Mouse (Mus musculus) embryo, embryonic 10.5 days (tissue): ENCODE data around the gene M1ap.
A peak's percentile ranks its signal among the peaks of the same experiment; 100 is the strongest.

Experiments
- DNase-seq: peaks from one replicate; pipeline ENCODE4 v3.0.0-alpha.2; 2015; ENCODE audit warnings: low spot score

The M1ap gene

GRCm38 (mm10) chr6:82939167-82939912 is 7.4 kb upstream of the M1ap start, which contains the start of gene Sema4f:
TSS of gene Sema4f (minus strand) at chr6:82939769.
- peak; percentile 85 for DNase-seq

GRCm38 (mm10) chr6:82940765-82941164 is 5.9 kb upstream of the M1ap start:
- DNase-seq = no peak

GRCm38 (mm10) chr6:82945750-82946149 is 952 bp upstream of the M1ap start:
- DNase-seq = peak; percentile 33

GRCm38 (mm10) chr6:82956553-82957251 is 10.0 kb downstream of the M1ap start:
- DNase-seq = peak; percentile 34

DNA sequence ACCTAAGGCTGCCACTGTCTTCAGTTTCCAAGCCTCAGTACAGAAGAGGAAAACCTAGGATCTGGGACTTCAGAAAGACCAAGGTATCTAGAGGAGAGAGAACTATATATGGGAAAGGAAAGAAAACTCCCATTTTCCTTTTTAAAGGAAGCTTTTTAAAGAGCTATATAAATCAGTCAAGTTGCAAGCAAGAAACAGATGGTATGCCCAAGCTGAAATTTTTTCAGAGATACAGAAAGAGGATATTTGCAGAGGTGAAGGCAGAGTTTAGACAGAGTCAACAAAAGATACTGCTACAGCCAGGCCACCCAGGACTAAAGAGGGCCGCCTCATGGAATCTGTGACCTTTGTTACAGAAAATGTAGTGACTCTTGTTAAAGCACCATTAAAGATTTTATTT is 15.0 kb downstream of the M1ap start:
- no peak for DNase-seq

- no peak for DNase-seq
These were observed 22.8 kb downstream of the M1ap start for GRCm38 (mm10) chr6:82969249-82970084.

DNA sequence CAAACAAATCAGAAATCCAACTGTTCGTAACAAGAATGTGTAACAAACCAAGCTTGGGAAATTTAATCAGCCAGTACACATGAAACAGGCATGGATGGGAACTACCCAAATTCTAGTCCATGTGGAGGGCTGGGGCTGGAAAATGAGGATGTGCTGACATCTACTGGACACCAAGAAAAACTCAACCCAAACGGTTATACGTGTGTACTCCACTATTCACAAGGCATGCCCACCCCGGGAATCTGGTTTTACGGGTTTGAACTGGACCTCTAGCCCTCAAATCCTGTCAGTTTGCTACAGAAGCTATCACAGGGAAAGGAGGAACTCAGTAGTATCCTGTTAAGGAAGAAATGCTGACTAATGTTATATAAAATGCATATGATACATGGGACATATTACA is 24.3 kb downstream of the M1ap start:
- DNase-seq = peak; percentile 86

GRCm38 (mm10) chr6:82987411-82987971 is 40.8 kb downstream of the M1ap start:
- DNase-seq = peak; percentile 80

DNA sequence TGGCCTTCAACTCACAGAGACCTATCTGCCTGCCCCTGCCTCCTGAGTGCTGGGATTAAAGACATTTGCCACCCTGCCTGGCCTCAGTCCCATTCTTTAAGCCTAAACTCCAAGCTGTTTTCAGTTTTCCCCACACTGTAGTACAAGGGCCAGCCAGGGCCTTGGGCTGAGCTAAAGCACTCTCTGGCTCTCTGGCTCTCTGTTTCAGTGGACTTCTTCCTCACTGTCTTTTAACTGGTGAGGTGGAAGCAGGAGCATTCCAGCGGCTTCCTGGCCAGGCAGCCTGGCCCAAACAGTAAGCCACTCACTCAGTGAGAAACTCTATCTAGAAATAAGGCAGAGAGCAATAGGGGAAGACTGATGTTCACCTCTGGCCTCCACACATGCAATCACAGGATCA is 47.0 kb downstream of the M1ap start:
- no peak for DNase-seq

DNA sequence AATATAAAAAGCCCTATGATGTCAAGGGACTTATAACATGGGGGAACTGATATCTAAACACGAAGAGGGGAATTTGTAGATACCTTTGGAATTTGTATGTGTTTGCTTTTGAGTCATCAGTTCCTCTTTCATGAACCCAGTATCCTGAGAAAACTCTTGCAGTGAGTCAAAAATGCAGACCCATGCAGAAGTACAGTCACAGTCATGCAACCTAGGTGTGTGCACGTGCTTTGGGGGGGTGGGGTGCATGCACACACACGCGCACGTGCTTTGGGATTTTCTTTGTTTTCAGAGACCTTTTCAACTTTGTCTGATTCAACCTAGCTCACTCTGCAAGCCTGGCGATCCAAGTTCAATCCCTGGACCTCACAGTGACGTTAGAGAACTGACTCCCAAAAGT is 47.7 kb downstream of the M1ap start:
- DNase-seq = no peak

DNA sequence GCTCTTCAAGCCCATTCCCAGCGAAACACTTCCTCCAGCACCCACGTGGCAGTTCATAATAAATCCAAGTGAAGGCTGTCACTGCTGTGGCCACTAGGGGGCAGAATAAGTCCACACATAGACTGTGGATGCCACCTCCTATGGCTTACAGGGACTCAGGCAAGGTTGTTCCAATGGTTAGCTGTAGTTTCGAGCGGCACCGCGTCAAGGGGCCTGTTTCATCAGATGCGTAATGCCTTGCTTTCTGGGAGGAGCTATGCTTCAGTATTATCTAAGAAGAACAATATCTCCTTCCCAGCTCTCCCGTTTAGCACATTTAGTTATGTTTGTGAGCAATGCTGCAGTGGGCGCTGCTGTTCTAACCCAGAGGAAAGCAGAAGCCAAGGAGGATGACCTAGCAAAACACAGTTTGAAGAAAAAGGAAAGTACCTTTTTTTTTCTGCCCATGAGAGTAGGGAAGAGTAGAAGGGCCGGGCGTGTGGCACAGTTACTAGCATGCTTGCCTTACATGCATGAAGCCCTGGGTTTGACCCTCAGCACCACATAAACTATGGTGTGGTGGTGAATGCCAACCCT is 50.1 kb downstream of the M1ap start:
- peak; percentile 99 for DNase-seq

- DNase-seq = peak; percentile 25
These were observed 50.9 kb downstream of the M1ap start for GRCm38 (mm10) chr6:82997511-82998102.

DNA sequence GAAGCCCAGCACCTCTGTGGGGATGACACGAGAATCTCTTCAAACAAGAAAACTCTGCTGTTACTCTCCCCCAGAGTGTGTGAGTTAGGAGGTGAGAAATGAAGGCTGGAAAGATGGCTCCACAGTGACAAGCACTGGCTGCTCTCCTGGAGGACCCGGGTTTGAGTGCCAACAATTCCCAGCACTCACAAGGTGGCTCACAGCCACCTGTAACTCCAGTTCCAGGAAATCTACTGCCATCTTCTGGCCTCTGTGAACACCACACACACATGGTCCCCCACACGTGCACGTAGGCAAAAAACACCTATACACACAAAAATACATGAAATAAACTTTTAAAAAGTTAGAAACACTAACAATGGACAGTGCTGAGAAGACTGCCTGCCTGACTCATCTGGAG is 51.6 kb downstream of the M1ap start:
- DNase-seq = peak; percentile 17

GRCm38 (mm10) chr6:82999986-83000385 is 53.3 kb downstream of the M1ap start:
- no peak for DNase-seq

- DNase-seq = no peak
These were observed 56.4 kb downstream of the M1ap start for GRCm38 (mm10) chr6:83003082-83003481.

- DNase-seq = no peak
These were observed 57.1 kb downstream of the M1ap start for GRCm38 (mm10) chr6:83003850-83004249.

DNA sequence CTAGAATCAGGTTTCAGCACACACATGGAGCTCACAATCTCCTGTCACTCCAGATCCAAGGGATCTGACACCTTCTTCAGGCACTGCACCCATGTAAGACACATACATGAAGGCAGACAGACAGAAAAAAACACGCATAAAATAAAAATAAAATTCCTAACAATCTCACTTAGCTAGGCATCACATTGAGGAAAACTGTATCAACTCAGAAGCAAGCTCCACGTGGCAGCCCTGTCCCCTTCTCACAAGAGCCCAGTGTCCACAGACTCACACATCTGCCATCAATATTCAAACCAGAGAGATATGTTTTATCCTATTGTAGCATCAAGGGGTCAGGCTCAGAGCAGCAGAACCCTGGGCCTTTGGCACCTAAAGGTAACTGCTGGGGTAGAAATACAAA is 57.6 kb downstream of the M1ap start:
- no peak for DNase-seq

DNA sequence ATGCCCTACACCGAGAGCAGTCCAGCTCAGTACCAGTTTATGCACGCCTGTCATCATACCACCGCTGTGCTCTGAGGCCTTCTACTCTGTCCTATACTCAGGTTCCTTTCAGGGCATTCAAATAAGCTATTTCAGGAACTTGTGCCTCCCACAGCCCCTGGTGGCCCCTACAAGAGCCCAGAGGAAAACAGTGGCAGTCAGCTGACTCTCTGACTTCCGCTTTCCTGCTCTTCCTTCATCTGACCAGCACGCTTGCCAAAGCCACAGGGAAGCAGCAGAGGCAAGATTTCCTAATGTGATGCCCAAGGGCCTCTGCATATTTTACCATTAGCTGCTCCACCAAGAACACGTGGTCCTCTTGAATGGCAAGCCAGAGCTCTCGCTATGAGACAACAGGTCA is 58.2 kb downstream of the M1ap start:
- no peak for DNase-seq

DNA sequence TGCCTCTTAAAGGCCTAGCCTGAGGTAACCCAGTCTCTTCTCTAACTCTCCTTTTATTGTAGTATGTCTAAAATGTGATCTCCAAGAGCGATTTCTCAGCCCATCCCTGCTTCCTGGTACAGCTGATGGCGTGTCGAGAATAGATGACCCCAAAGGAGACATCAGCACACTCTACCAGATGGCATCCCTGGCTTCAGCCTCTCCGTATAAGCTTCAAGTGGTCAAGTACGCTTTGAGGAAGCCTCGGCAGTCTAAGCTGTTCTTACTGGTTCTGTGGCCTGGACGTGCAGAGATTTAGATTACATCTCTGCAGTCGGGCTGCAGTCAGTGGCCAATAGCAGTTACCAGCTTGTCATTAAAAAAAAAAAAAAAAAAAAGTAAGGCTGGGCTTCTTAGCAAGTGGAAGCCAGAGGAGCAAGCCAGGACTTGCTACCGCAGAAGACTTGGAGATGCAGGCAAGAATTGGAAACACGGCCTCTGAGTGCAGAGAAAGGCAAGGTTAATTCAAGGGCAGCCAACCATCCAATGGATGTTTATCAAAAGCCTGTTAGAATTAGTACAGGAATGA is 58.8 kb downstream of the M1ap start:
- no peak for DNase-seq

GRCm38 (mm10) chr6:83006114-83006513 is 59.4 kb downstream of the M1ap start:
- no peak for DNase-seq

DNA sequence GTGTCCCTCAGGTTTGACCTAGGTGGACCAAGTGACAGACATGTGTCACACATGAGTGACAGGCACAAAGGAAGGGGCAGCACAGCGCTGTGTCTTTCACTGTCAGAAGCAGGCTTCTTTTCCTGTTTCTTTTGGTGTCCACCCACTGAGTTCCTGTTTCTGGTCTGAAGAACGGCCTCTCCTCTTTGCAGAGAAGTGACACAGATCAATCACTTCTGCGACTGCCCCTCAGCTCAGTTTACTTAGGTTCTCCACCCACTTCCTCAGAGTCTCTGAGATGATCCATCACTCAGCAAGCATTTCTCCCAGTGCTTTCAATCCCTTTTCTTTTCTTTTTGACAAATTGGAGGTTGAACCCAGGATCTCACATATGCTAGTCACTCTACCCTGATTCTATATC is 62.0 kb downstream of the M1ap start:
- no peak for DNase-seq
